Mouse (Mus musculus): Measurements from ENCODE around the gene Unc5a. TPM values are rescaled to one million over a fixed set of nuclear protein-coding genes. Genes with fewer than 3 reads are reported as not detected.

Unc5a gene
- total RNA-seq, 2 experiments from 2014 or later = 109 to 110 TPM

DNA sequence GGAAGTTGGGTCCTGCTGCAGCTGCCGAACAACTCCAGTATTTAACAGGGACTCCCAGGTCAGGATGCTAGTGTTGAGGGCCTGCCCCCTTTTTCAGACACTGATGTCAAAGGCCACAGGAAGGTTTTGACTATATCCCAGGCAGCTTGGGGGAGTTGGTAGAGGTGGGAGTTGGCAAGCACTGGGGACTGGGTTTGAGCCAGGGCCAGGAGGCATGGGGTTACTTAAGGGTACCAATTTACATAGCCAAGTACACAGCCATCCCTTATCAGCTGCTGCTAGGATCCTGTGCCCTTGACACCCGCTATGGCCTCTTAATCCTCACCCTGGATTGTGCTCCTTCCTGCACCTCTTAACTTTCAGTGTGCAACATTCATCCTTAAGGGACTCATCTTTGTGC is 5.5 kb downstream of the Unc5a start:
- no peak for DNase-seq (ENCODE audit: low spot score in 2 of 2)

DNA sequence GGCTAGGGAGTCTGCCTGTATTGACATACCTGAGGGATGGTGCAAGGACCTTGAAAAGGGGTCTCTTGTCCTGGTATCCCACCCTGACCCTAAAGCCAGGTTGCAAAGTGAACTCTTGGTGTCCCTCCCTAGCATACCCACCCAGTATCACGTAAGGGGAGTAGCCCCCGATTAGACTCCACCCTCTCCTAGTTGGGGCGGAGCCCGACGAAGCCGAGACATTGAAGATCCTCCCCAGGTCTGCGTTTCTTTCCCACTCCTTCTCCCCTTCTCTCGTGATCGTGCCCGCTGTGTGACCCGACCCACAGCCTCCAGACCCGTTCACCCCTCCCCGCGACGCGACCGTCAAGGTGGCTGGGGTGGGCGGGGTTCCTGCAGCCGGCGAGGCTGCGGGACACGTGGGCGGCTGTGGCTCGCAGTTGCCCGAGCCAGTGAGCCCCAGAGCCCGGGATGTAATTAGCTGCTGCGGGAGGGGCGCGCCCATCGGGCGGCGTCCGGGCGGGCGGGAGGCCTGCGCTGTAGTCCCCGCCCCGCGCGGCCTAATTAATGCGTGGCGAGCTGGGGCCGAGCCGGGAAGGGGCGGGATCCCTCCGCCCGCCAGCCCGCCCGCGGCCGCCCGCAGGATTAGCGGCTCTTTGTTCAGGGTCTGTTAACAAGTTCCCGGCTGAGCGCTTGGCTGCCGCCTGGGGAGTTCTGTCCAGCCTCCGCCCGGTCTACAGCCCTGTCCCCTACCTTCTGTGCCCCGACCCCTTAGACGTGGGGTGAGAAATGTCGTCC is 6.7 kb downstream of the Unc5a start:
- no peak for DNase-seq (ENCODE audit: low spot score in 2 of 2)

DNA sequence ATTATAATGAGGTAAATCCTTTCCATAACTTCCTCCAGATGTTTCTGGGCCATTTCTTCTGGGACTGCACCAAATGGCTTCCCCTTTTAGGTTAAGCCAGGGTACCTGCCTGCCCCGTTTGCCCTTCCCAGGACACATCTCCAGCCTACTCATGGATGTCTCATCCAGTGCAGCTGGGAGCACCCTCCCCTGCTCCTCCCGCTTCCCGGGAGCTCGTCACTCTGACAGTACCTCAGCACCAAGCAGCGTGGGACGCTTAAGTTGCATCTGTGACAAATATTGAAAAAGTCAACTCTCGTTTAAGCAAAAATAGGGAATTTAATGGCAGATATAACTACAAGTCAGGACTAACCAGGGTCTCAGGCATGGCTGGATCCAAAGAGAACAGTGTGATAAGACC is 8.1 kb downstream of the Unc5a start:
- DNase-seq (ENCODE audit: low spot score in 2 of 2) = no peak

DNA sequence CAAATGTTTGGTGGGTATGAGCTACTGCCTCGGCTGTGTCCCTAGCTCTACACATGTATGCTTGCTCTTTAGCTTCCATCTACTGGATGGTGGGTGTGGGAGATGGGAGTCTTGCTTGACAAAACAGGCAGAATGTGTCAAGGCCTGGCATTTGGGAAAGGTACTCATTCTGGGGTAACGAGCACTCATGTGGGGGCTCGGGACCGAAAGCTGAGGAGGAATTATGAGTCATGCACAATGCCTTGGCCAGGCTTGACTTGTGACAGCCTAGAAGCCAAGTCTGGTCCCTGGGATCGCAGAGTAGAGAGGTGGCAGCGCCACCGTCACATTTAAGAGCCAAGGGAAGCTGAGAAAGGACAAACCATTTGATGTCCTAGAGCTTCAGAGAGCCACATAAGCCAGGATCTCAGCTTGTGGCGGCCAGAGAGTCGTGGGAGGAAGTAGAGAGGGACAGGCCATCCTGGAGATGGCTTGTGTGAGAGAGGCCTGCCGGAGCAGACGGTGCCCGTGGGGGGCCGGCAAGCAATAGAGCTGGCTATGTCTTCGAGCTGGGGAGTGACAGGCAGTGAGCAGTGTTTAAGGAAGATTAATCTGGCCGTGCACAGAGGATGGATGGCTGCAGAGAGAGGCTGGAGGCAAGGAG is 10.0 kb downstream of the Unc5a start:
- DNase-seq (ENCODE audit: low spot score in 2 of 2) = no peak

DNA sequence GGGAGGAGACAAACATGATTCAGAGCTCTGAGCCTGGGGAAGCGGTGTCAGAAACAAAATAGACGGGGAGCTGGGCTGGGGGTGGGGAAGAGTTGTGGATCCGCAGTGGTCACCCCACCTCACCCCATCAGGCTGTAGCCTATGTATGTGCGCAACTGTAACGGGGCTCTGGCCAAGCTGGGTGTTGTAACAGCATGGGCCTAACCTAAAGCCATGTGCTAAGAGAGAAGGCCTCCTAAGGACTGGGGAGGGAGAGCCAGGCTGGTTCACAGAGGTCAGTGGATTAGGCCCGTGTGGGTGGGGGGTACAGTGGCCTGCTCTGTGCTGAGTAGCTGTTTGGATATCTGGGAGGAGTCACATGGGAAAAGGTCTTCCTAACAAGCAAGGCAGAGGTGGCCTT is 10.6 kb downstream of the Unc5a start:
- DNase-seq (ENCODE audit: low spot score in 2 of 2) = no peak

DNA sequence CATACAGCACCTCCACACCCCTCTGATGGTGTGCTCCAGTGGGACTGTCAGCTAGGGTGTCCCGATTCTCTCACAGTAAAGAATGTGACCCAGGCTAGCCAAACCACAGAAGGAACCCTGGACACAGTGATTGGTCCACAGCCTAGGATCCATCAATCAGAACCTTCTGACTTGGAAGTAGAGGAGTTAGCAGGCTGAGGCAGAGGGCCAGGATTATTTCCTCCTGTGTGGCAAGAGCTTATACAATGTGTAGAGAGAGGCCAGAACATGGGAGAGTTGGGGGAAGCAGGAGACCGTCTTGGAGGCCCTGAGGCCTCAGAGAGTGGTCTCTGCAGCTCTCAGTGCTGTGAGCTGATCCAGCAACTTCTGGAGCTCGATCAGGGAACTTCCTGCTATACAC is 11.3 kb downstream of the Unc5a start:
- no peak for DNase-seq (ENCODE audit: low spot score in 2 of 2)

DNA sequence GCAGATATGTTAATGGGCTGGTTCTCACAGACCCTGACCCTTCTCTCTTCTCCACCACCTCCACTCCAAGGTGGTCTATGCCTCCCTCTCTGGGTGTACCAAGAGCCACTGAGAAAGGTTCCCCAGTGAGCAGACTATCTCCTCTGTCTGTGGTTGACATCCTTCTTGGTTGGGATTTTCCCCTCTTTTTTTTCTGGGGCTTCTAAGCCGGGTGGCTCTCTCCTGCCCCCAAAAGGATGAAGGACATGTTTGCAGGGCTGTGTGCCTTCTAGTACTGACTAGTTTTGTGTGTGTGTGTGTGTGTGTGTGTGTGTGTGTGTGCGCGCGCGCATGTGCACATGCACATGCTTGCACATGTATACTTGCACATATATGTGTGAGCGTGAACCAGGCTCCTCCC is 16.0 kb downstream of the Unc5a start:
- no peak for DNase-seq (ENCODE audit: low spot score in 2 of 2)

DNA sequence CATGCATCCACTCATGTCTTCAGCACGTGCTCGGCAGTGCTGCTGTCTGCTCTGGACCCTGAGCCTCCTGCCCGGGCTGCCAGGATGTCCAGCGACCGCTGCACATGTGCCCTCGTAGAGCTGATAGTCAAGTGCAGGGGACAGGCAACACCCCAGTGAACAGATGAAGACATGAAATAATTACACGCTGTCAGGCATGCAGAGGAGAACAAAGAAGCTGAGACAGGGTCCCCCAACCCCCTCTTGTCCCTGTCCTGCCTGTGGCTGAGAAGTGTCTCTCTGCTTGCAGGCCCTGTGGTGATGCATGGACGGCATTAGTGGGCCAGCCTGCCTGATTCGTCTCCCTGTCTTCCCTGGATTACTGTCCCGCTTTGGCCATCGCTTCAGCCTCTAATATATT is 18.3 kb downstream of the Unc5a start:
- DNase-seq (ENCODE audit: low spot score in 2 of 2) = no peak

DNA sequence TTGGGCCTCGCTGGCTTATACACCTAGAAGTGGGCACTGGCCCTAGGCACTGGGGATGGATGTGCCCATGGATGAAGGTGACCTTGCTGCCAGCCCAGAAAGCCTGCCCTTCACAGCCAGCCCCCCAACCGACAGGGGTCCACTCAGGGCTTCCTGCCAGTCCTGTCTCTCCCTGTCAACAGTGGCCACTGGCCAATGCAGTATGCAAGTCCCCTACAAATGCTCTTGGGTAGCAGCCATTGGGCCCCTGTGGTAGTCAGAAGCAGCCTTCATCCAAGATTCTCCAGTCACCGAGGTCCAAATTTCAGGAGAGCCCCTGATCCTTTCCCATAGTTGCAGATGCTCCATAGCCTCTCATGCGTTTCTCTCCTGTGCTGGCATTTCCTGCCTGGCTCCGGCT is 19.4 kb downstream of the Unc5a start:
- no peak for DNase-seq (ENCODE audit: low spot score in 2 of 2)

DNA sequence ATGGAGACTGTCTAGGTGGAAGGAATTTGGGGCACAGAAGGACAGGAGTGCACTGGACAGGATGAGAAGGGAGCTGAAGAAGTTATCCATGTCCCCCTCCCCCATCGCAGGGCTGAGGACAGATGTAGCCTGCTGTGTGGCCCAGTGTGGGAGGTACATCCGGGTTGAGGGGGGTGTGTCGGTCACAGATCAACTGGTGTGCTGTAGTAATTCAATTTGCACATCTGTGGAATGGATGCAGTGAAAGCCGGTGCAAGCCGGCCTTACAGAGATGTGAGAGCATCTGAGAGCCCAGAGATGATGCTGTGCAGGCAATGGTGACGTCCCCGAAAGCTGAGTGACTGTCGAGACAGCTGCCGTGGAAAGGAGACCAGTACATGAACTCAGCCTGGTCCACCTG is 20.3 kb downstream of the Unc5a start:
- no peak for DNase-seq (ENCODE audit: low spot score in 2 of 2)

DNA sequence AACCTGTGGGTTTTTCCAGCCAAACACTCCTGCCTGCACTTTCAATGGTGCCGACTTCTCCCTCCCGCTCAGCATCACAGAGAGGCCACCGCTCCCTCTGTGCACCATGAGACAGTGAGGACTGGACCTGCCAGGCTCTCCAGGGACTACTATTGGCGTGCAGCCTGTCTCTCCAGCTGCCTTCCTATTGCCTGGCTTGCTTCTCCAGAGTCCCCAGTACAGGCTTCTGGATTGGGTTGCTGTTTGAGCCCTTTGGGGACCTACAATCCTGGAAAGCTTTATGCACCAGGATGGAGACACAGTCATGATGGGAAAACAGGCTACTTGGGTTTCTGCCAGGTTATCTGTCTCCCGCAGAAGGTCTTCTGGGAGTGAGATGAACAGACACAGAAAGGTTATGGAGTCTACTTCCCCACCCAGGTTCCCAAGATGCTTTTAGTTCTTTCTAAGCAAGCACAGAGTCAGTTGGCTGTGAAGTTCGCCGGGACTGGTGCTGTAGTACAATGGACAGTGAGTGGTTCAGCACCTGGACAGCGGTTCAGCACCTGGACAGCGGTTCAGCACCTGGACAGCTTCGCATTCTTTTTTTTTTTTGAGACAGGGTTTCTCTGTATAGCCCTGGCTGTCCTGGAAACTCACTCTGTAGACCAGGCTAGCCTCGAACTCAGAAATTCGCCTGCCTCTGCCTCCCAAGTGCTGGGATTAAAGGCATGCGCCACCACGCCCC is 21.5 kb downstream of the Unc5a start:
- DNase-seq (ENCODE audit: low spot score in 2 of 2) = no peak

DNA sequence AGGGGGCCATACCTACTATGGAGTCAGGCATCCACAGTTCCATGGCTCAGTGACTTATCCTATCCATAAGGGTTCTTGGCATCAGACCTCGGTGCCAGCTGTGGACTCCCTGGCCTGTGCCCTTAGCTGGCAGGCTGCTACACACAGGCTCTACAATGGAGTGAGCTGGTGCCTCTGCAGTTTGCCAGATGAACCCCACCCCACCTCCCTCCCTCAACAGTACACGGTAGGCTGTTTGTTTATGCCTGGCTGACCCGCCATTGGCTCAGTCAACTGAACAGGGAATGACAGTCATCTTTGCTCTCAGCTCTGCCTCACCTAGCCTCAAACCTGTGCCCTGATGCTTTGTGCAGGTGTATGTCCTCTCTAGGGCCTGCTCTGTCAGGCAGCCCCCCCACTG is 26.3 kb downstream of the Unc5a start:
- no peak for DNase-seq (ENCODE audit: low spot score in 2 of 2)

DNA sequence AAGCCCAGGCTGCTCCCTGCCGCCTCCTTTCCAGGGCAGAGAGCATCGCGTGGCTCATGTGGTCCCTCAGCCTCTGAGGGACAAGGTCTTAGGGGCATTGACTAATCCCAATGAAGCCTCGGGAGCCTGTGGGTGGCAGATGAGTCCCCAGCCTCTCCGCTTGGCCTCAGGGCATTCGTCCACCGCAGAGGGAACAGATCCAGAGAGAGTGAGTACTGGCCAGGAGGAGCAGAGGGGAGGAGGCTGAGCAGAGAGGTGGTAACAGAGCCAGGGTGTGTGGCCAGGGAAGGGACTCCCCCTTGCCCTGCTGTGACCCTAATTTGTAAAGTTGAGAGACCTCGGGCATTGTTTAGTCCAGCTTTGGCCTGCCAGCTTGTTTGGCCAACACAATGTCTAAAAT is 29.6 kb downstream of the Unc5a start:
- no peak for DNase-seq (ENCODE audit: low spot score in 2 of 2)

DNA sequence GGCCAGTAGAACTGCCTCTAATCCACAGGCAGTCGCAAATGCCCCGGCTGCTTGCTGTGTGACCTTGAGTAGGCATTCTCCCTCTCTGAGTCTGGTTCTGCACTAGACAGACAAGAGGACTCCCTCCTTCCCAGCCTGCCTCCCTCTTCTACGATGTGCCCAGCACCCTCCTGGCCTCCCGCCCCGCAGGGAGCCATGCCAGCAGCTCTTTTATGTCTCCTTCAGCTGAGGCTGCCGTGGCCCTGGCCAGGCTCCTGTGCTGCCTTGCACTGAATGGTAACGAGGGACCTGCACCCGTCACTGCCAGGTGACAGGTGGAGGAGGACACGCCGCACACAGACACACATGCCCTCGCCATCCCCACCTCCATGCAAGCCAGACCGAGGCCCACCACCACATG is 31.7 kb downstream of the Unc5a start:
- DNase-seq (ENCODE audit: low spot score in 2 of 2) = peak; percentile 53 to 67

DNA sequence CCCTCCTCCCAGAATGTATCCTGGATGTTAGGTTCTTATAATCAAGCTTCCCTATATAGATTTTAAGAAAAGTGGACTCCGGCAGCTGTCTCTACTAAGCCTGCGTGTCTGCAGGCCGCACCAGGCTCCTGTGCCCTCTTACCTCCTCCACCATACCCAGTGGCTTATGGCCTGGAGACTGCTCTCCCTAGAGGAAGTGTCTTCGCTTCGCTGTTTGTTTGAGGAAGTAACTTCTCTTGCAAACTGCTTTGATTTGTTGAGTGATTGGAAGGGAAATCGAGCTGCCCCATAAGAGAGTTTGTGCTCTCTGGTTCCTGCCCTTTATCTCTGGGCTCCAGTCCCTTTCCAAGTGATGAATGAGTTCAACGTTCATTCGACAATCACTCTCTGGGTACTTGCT is 33.8 kb downstream of the Unc5a start:
- DNase-seq (ENCODE audit: low spot score in 2 of 2) = no peak

DNA sequence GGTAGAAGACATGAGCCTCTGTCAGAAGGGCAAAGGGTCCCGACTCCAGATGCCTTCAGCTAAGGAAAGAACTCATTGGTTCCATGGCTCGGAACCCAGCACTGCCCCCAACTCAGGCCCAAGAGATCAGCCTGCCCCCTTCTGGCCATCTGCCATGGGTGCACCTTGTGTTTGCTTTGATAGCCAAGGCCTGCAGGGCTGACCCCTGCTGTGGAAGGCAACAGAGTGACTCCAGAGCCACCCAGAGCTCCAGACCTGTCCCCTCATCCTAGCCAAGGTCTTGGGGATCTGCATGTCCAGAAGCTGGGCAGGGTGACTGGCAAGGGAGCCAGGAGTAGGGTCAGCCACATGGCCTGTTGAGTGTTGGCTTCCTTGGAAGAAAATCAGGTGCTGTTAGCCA is 34.4 kb downstream of the Unc5a start:
- DNase-seq (ENCODE audit: low spot score in 2 of 2) = no peak

DNA sequence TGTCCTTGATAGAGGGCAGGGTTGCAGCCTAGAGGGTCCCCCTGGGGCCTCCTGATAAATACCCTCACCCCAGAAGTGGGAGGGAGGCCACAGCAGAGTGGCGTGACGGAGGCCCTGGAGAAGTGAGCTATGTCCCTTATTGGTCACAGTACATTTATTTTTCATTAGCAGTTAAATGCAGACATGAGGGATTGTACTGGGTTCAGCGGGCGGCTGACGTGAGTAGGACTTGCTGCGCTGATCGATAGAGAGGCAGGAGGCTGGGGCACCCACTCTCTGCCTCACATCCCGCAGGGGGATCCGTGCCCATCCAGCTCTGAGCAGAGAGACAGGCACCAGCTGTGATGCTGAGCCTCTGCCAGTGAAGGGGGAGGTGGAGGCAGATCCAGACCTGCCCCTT is 38.2 kb downstream of the Unc5a start:
- peak in 1 of 2 experiments; percentile 44 for DNase-seq (ENCODE audit: low spot score in 2 of 2)

DNA sequence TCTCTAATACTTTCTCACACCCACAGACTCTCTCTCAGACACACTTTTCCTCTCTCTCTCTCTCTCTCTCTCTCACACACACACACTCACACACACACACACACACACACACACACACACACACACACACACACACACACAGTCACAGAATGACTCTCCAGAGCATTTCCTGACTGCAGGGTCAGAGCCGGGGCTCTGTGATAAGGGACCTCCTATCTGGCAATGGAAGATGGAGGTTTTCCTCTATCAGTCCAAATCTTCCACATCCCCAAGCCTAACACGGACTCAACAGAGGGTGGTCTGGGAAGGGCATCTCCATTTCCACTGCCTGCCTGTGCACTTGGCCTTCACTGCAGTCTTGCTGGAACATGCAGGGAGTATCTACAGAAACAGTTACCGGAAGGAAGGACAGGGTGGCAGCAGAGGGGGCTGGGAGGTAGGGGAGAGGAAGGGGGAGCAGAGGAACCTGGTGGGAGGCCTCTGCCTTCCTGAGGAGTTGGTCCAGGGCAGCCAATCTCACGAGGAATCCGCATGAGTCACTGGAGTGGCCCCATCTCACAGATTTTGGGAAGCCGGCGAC is 39.1 kb downstream of the Unc5a start:
- DNase-seq (ENCODE audit: low spot score in 2 of 2) = no peak

DNA sequence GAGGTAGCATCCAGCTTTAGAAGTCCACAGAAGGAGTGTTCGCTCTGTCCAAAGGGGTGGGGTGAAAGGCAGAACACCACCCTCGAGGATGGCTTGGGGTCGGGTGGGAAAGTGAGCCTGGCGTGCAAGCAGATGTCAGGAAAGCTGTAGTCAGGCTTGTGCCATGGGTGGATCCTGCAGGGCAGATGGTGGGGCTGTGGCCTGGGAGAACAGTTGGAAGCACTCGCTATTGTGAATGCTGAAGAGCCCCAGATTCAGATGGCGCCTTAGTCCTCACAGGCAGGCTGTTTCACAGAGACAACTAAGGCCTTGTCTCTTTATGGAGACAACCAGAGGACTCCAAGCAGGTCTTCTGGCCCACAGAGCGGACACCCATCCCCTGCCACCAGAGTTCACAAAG is 43.0 kb downstream of the Unc5a start:
- peak in 1 of 2 experiments; percentile 64 for DNase-seq (ENCODE audit: low spot score in 2 of 2)

DNA sequence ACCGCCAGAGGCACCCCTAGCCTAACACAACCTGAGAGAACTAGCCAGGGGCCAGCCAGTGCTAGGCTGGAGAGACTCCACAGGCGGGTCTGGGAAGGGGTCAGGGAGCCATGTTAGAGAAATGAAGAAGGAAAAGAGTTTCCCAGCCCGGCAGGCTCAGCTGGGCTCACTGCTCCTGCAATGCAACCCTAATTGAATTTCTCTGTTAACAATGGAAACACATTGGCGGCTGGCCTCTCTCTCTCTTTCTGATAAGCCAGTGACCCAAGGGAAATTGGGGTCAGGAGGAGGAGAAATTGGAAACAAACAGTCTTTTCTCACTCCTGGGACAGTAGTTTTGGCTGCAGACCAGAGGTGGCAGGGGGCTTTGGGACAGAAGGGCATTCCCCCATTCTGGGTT is 45.4 kb downstream of the Unc5a start:
- DNase-seq (ENCODE audit: low spot score in 2 of 2) = no peak

DNA sequence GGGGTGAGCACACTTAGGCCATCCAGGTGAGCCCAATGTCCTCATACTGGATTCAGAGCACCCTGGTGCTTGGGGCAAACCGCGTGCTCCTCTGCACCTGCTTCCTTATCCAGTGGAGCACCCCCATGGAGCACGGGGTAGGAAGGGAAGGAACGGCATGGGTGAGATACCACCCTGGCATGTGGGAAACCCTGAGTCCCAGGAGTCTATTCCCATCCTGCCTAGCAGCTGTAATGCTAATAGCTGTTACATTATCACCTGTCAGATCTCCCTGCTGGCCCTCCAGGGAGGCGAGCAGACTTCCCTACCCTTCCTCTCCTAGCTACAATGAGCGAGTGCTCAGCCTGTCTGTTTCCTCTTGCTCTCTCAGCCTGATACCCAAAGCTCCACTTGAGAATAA is 46.0 kb downstream of the Unc5a start:
- no peak for DNase-seq (ENCODE audit: low spot score in 2 of 2)

DNA sequence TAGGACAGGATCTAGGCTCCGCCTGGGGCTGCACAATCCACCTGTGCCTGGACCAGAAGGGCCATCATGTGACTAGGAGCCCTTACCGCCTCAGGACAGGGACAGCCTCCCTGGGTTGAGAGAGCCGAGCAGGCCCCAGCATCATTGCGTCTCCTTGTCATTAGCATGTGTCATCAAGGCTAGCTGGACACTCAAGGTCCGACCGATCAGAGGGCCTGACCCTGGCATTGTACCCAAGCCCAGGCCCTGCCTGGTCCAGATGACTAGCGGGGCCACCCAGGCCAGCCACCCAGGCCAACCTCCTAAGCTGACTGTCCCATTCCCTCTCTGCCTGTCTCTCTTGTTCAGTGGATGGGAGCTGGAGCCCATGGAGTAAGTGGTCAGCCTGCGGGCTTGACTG is 48.4 kb downstream of the Unc5a start:
- no peak for DNase-seq (ENCODE audit: low spot score in 2 of 2)

Measured in layer of hippocampus, postnatal 14 days (tissue).